Comparison of ENCODE assay signal across 25 mouse cellular contexts in genomic region chr3:102195762-102196161, GRCm38 (mm10). TPM values are rescaled to one million over a fixed set of nuclear protein-coding genes. Genes with fewer than 3 reads are reported as not detected.
DNase-seq lines count a peak whose midpoint lies in the region; ATAC-seq lines count a peak whose summit lies in the region.
"Had no signal": no experiment of that assay in that cellular context is flagged by ENCODE, and none has a peak within 500 bp of the region (broad histone marks: within the 10 kb centered on the region; RNA-seq: fewer than 3 reads in every experiment).

No protein-coding gene starts in this region.

- H3K4me1 ChIP-seq in kidney, embryonic 15.5 days = peaks cover 95% of the 10 kb centered on the region
- peaks cover 76% of the 10 kb centered on the region for H3K4me1 ChIP-seq in kidney, embryonic 14.5 days (ENCODE audit: control insufficient read depth, insufficient read depth, low read length)
- H3K4me1 ChIP-seq in lung, embryonic 15.5 days = peaks cover 81% of the 10 kb centered on the region
- peaks cover 84% of the 10 kb centered on the region for H3K4me1 ChIP-seq in intestine, embryonic 15.5 days (replicated peaks)
- peaks cover 49% of the 10 kb centered on the region for H3K4me1 ChIP-seq in stomach, embryonic 15.5 days

- H3K4me3 ChIP-seq in kidney, embryonic 15.5 days (replicated peaks) = no peak overlapping the region
- H3K4me3 ChIP-seq in kidney, embryonic 14.5 days (ENCODE audit: low read length) = no peak overlapping the region
- H3K4me3 ChIP-seq in lung, embryonic 15.5 days = no peak overlapping the region
- no peak overlapping the region for H3K4me3 ChIP-seq in intestine, embryonic 15.5 days (replicated peaks)
- no peak overlapping the region for H3K4me3 ChIP-seq in stomach, embryonic 15.5 days (replicated peaks)
- H3K4me3 ChIP-seq: limb, embryonic 12.5 days; midbrain, embryonic 15.5 days; neural tube, embryonic 12.5 days had no signal

- H3K27me3 ChIP-seq in kidney, embryonic 15.5 days = peaks cover 2% of the 10 kb centered on the region; the same call in 1 of the 2 replicates
- H3K27me3 ChIP-seq in kidney, embryonic 14.5 days (ENCODE audit: control insufficient read depth, insufficient read depth, low read length) = no peaks in the 10 kb centered on the region
- H3K27me3 ChIP-seq in lung, embryonic 15.5 days = no peaks in the 10 kb centered on the region
- no peaks in the 10 kb centered on the region for H3K27me3 ChIP-seq in intestine, embryonic 15.5 days (replicated peaks)
- no peaks in the 10 kb centered on the region for H3K27me3 ChIP-seq in stomach, embryonic 15.5 days (replicated peaks)

- no peak for DNase-seq in lung, postnatal 4 days
- DNase-seq: adrenal gland, adult 2 months; B cell, adult 2 months; cerebellum, adult 2 months; cerebellum, postnatal 14 days; gastrocnemius, postnatal 14 days; layer of hippocampus, adult 9-11 months; liver, postnatal 0 days; thymus, adult 18-20 months; thymus, postnatal 25 days had no signal

- no peaks in the 10 kb centered on the region for H3K36me3 ChIP-seq in kidney, embryonic 15.5 days
- no peaks in the 10 kb centered on the region; the same call in 1 of the 2 replicates for H3K36me3 ChIP-seq in kidney, embryonic 14.5 days (ENCODE audit: control insufficient read depth, insufficient read depth, low read length)
- H3K36me3 ChIP-seq in lung, embryonic 15.5 days = peaks cover 10% of the 10 kb centered on the region; the same call in 1 of the 2 replicates
- no peaks in the 10 kb centered on the region for H3K36me3 ChIP-seq in intestine, embryonic 15.5 days
- no peaks in the 10 kb centered on the region for H3K36me3 ChIP-seq in stomach, embryonic 15.5 days
- H3K36me3 ChIP-seq: midbrain, embryonic 15.5 days; neural tube, embryonic 12.5 days had no signal

- no peak overlapping the region for H3K4me2 ChIP-seq in kidney, embryonic 15.5 days
- H3K4me2 ChIP-seq in kidney, embryonic 14.5 days (replicated peaks; ENCODE audit: low read depth, low read length) = no peak overlapping the region
- H3K4me2 ChIP-seq in lung, embryonic 15.5 days = no peak overlapping the region
- no peak overlapping the region for H3K4me2 ChIP-seq in intestine, embryonic 15.5 days (replicated peaks)
- no peak overlapping the region for H3K4me2 ChIP-seq in stomach, embryonic 15.5 days
- H3K4me2 ChIP-seq: midbrain, embryonic 15.5 days had no signal

- no peak overlapping the region for H3K9ac ChIP-seq in kidney, embryonic 15.5 days
- no peak overlapping the region for H3K9ac ChIP-seq in kidney, embryonic 14.5 days (ENCODE audit: low read depth, low read length)
- H3K9ac ChIP-seq in lung, embryonic 15.5 days = no peak overlapping the region
- H3K9ac ChIP-seq in intestine, embryonic 15.5 days = no peak overlapping the region
- H3K9ac ChIP-seq in stomach, embryonic 15.5 days = no peak overlapping the region
- H3K9ac ChIP-seq: hindbrain, embryonic 14.5 days; limb, embryonic 12.5 days; liver, postnatal 0 days; midbrain, embryonic 15.5 days; neural tube, embryonic 12.5 days had no signal

- peak; percentile 26; the same call in 1 of the 2 replicates for ATAC-seq in kidney, embryonic 15.5 days (replicated peaks; ENCODE audit: low FRiP score)
- no peak for ATAC-seq in kidney, embryonic 14.5 days (ENCODE audit: low FRiP score, low TSS enrichment)
- no peak for ATAC-seq in lung, embryonic 15.5 days (ENCODE audit: borderline replicate concordance, extremely low read depth, low FRiP score, low TSS enrichment)
- peak; percentile 57 for ATAC-seq in intestine, embryonic 15.5 days
- ATAC-seq in stomach, embryonic 15.5 days (ENCODE audit: insufficient read depth, low FRiP score, low read depth) = no peak
- ATAC-seq in megakaryocyte-erythroid progenitor cell, adult 5-6 weeks (replicated peaks; ENCODE audit: low FRiP score, low TSS enrichment, poor library complexity, severe bottlenecking) = no peak
- ATAC-seq: activated CD4-positive, CD25-positive, alpha-beta regulatory T cell, adult 4 months; forebrain, embryonic 14.5 days; liver, postnatal 0 days; lung, postnatal 0 days; midbrain, embryonic 15.5 days had no signal

- WGBS in kidney, embryonic 15.5 days = 43% methylated on average over 2 of the region's 2 CpGs
- 51% methylated on average over 2 of the region's 2 CpGs for WGBS in kidney, embryonic 14.5 days
- 48% methylated on average over 2 of the region's 2 CpGs for WGBS in lung, embryonic 15.5 days
- WGBS in intestine, embryonic 15.5 days = 31% methylated on average over 2 of the region's 2 CpGs
- WGBS in stomach, embryonic 15.5 days = 40% methylated on average over 2 of the region's 2 CpGs

- H3K27ac ChIP-seq in kidney, embryonic 15.5 days = 0 out of 2 replicates have a peak overlapping the region, but pooled peaks have one; percentile 88
- H3K27ac ChIP-seq in kidney, embryonic 14.5 days (ENCODE audit: low read depth, low read length) = no peak overlapping the region
- 0 out of 2 replicates have a peak overlapping the region, but pooled peaks have one; percentile 30 for H3K27ac ChIP-seq in lung, embryonic 15.5 days
- H3K27ac ChIP-seq in intestine, embryonic 15.5 days = no peak overlapping the region
- 0 out of 2 replicates have a peak overlapping the region, but pooled peaks have one; percentile 13 for H3K27ac ChIP-seq in stomach, embryonic 15.5 days
- H3K27ac ChIP-seq: hindbrain, embryonic 14.5 days; kidney, postnatal 0 days; limb, embryonic 12.5 days; macrophage; midbrain, embryonic 15.5 days; neural tube, embryonic 12.5 days had no signal

- H3K9me3 ChIP-seq in kidney, embryonic 15.5 days (replicated peaks) = no peaks in the 10 kb centered on the region
- no peaks in the 10 kb centered on the region for H3K9me3 ChIP-seq in kidney, embryonic 14.5 days (ENCODE audit: control insufficient read depth, low read length)
- H3K9me3 ChIP-seq in lung, embryonic 15.5 days = no peaks in the 10 kb centered on the region
- no peaks in the 10 kb centered on the region for H3K9me3 ChIP-seq in intestine, embryonic 15.5 days
- no peaks in the 10 kb centered on the region for H3K9me3 ChIP-seq in stomach, embryonic 15.5 days
- H3K9me3 ChIP-seq: limb, embryonic 12.5 days; midbrain, embryonic 15.5 days; neural tube, embryonic 12.5 days had no signal

RNA-seq across cellular contexts. Expression of gene Vangl1, which starts 8.7 kb away (rescaled TPM):
- polyA plus RNA-seq in kidney, embryonic 15.5 days (2015; fragmentation: Nextera tagmentation; extraction: Ambion mirVana) = 19.6 and 23.5 TPM in 2 replicates
- polyA plus RNA-seq in kidney, embryonic 14.5 days (2014; fragmentation: Nextera tagmentation; extraction: Ambion mirVana) = 9.4 and 22.4 TPM in 2 replicates
- polyA plus RNA-seq in lung, embryonic 15.5 days (2015; fragmentation: Nextera tagmentation; extraction: Ambion mirVana) = 21.4 and 21.7 TPM in 2 replicates
- polyA plus RNA-seq in intestine, embryonic 15.5 days (2015; fragmentation: Nextera tagmentation; extraction: Ambion mirVana) = 15.1 and 17.4 TPM in 2 replicates
- 22.7 and 27.0 TPM in 2 replicates for polyA plus RNA-seq in stomach, embryonic 15.5 days (2015; fragmentation: Nextera tagmentation; extraction: Ambion mirVana)
- total RNA-seq in megakaryocyte-erythroid progenitor cell, adult 5-6 weeks (2014; fragmentation: Nextera tagmentation) = 3.3 and 3.4 TPM in 2 replicates
- 1.5 and 6.1 TPM in 2 replicates for total RNA-seq in megakaryocyte-erythroid progenitor cell, adult 5-6 weeks (2017)
- polyA plus RNA-seq: activated CD4-positive, CD25-positive, alpha-beta regulatory T cell, adult 4 months had no signal

Comparison
In these comparisons a context has a peak if more than half of its experiments do, and no peak if none do; other contexts are left out.
1. ATAC-seq: peak in kidney, embryonic 15.5 days (single experiment) and intestine, embryonic 15.5 days (single experiment); none in kidney, embryonic 14.5 days (single experiment), lung, embryonic 15.5 days (single experiment), stomach, embryonic 15.5 days (single experiment) and megakaryocyte-erythroid progenitor cell, adult 5-6 weeks (single experiment).
2. H3K27ac ChIP-seq: peak in kidney, embryonic 15.5 days (single experiment), lung, embryonic 15.5 days (single experiment) and stomach, embryonic 15.5 days (single experiment); none in kidney, embryonic 14.5 days (single experiment) and intestine, embryonic 15.5 days (single experiment).